Mouse (Mus musculus) urinary bladder, postnatal 25 days (tissue): ENCODE data around the gene Notum.

Experiments used
- DNase-seq: peaks from one replicate; pipeline ENCODE4 v3.0.0; 2022; ENCODE audit warnings: low spot score

Notum gene

GRCm38 (mm10) chr11:120673594-120674122, 12.7 kb upstream of the Notum start:
- DNase-seq: no peak

GRCm38 (mm10) chr11:120672687-120673593, 12.0 kb upstream of the Notum start, which contains the start of gene Aspscr1:
Aspscr1 (plus strand) TSS chr11:120672973.
- peak; percentile 96 for DNase-seq

DNA sequence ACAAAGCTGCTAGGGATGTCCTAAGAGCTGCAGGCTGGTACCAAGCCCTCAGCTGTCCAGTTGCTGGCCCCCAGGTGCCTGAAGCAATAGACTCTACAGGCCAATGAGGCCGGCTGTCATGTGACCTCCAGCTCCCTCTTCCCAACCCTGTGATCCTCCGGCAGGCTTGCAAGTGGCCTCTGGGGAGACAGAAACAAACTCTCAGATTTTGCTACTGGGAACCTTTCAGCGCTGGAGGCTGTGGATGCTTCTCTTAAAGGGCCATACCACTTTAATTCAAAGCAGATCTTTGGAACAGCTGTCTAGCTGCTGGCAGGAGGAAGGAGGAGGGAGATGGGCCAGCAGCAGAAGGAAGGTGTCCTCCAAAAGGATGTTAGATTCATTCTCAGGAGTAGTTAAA, 5.6 kb upstream of the Notum start:
- DNase-seq: no peak

GRCm38 (mm10) chr11:120665406-120665805, 4.4 kb upstream of the Notum start:
- no peak for DNase-seq

DNA sequence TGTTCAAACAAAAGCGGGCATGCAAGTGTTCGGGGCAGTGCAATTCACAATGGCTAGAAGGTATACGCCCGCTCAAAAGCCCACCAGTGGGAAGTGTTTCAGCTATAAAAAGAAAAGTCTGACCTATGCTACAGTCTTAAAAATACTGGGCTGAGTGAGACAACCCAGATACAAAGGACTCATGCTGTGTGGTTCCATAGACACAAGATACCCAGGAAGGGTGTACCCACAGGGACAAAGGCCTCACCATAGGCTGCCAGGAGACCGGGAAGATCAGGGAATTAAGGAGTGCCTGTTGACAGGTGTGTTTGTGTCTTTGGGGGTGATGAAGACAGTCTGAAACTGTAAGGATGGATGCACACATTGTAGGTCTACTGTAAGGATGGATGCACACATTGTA, 2.7 kb upstream of the Notum start:
- DNase-seq: no peak

DNA sequence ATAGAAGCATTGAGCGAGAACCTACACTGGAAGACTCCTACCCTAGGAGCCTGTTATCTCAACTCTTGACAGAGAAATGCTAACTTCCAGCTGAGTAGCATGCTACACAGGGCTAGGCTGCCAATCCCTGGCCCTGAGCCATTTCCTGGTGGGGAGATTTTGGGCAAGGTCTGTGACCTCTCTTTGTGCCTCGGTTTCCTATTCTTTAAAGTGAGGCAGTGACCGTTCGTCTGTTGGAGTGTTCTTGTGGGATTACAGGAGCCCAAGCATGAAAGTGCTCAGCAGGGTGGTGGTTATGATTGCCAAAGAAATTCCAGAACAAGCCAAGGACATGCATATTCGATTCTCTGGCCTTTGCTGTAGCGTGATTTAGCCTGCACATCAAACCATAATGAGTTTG, 1.8 kb upstream of the Notum start:
- DNase-seq: no peak

DNA sequence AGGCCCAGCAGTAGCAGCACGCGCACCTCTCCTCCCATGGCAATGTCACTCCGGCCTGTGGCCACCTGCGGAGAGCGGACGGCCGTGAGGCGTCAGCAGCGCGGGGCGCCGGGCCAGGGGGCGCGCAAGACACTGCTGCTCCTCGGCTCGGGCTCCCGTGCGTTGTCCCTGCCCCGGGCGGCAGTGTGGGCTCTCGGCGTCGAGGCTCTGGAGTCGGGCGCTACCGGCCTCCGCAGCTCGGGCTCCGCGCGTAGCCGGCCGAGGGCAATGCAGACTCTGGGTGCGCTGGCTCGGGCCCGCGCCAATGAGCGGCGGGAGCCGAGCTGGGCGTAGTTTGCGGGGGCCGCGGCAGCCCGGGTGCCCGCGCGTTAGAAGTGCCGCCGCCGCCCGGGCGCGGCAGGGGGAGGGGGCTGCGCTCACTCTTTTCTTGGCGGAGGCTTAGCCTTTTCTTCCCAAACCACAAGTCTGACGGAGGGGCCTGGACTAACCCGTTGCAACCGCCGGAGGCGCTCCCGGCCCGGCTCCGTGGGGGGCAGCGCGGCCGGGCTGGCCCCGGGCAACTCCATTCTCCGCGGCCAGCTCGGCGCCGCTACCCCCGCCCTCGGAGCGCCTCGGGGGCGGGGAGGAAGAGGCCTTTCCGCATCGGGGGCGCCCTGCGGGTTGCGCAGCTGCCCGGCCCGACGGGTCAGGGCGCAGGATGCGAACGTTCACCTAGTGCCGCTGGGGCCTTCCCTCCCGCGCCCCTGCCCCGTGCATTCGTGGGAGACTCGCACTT, 487 bp downstream of the Notum start:
- no peak for DNase-seq

DNA sequence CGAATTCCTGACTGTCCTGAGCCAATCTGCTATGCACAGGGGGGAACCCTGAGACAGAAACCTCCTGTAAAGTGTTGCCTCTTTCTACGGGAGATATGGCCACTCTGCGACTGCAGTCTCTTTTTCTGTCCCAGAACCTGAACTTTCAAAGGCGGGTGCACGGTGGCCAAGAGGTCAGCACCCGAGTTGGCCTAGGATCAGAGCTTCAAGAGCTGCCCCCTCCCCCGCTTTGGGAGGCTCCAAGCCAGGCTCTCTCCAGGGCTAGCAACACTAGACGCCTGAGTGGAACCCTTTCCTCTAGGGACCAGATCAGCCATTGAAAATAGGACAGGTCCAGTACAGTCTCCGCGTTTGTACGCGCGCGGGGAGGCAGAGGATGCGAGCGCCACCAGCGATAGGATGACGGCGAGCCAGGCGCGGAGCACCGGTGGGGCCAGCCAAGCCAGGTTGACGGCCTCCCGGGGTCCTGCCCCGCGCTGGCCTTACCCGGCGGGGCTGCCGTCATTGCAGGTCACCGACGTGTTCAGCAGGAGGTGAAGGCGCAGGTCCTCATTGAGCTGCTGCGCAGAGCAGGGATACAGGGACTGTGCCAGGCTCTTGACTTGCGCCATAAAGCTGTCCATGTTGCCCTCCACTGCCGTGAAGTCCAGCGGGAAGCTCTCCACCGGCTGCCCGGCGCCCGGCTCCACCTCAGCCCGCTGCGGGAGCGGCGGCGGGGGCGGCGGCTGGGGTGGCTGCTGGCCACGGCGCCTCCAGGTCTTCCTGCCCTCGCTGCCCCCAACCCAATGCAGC, 1.3 kb downstream of the Notum start:
- no peak for DNase-seq

DNA sequence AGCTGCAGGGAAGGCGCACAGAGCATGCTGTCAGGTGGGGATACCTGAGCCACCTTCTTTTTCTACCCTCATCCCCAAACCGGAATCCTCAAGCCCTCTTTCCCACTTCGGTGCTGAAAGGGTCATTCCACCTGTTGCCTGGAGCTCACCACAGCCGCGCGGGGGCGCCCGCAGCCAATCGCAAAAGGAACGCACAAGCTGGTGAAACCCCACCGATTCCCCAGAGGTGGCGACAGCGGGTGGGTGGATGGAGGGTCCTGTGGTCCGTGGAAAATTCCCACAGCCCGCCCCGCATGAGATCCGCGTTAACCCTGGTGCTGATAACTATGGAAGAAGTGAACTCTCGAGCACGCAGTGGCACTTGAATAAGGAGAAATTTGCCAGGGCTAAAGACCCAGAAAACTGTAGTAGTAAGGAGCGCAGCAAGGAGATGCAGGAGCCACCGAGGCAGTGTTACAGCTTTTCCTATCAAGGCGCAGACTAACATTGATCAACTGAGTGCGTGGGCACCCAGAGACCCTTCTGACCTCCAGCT, 2.0 kb downstream of the Notum start:
- DNase-seq: peak; percentile 83

- no peak for DNase-seq
These were observed 3.7 kb downstream of the Notum start for GRCm38 (mm10) chr11:120657301-120657700.

GRCm38 (mm10) chr11:120654741-120655140, 6.2 kb downstream of the Notum start:
- DNase-seq: no peak

GRCm38 (mm10) chr11:120651872-120652271, 9.1 kb downstream of the Notum start:
- DNase-seq: no peak

DNA sequence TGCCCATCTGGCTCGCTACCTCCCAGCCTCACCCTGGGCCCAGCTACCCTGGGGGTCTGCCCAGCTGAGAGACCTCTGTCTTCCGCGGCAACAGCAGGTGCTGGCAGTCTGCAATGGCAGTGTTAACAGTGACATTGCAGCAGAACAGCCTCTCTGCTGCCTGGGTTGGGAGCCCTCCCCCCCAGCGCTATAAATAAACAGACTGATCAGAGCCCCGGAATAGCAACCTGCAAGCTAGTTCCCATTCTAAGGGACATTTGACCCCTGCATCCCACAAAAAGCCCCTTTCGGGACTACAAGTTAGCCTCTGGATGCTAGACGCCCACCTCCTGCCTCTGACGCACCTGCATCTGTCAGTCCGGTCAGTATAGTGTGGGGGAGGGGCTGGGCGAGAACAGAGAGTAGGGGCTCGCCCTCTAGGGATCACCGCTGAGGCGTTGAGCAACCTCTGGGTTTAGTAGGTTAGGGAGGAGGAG, 12.9 kb downstream of the Notum start, which contains the start of gene Myadml2:
Myadml2 (minus strand) TSS at position 158 of the 476 bp plus-strand sequence.
- DNase-seq: no peak

GRCm38 (mm10) chr11:120647047-120647830, 13.7 kb downstream of the Notum start:
- no peak for DNase-seq

DNA sequence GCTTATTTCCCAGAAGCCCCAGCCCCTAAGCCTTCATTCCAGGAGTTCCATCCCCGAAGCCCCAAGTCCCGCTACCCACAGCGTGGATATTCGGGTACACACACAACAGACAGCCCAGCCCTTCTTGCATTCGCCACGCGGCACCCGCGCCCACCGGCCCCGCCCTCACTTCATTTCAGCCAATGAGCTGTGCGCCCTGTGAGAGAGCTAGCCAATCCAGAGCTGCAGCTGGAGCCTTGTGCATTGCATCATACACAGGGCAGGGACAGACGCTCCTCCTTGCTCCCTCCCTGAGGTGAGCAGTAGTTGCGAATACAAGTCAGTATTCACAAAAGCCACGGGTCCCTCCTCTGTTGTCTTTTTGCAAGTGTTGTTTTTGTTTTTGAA, 17.4 kb downstream of the Notum start, which contains the start of gene Pycr1:
Pycr1 (minus strand) TSS at position 169 of the 387 bp plus-strand sequence.
- peak; percentile 93 for DNase-seq

DNA sequence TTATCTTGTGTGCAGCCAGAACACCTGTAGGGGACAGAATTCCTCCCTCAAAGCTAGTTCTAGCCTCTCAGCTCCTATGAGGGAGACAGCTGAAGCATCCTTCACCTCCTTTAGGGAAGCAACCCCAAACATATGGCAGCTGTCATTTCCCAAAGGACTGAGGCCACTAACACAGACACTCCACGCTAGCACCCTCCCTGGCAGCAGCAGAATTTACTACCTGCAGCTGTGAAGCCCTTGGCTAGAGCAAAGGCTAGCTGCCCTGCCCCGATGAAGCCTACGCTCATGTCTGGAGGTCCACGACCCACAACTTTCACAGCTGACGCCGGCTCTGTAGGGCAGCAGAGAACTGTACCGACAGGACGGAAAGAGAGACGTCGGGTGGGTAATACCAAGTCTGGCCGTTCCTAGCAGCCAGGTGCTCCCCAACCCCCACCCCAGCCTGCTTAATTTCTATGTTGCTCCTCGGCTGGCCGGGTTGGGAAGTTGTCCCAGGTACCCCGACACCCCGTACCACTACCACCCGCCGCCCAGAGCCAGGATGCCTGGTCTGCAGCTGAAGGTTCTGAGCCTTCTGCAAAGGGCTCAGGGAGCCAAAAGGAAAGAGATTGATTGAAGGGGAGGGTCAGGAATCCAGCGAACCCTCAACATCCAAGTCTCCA, 17.9 kb downstream of the Notum start:
- DNase-seq: no peak

- no peak for DNase-seq
These were observed 19.1 kb downstream of the Notum start for GRCm38 (mm10) chr11:120641869-120642268.

- DNase-seq: no peak
These were observed 19.7 kb downstream of the Notum start for GRCm38 (mm10) chr11:120641255-120641654.

DNA sequence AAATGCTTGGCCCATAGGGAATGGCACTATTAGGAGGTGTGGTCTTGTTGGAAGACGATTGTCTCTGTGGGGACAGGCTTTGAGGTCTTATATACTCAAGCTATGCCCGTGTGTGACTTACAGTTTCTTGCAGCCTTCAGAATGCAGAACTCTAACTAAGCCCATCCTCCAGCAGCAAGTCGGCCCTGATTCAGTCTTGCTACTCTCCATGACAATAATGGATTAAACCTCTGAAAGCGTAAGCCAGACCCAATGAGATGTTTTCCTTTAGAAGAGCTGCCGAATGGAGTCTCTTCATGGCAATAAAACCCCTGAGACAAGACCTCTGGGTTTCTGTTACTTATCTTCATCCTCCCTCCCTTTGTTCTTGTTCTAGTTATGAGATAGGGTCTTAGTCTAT, 26.2 kb downstream of the Notum start:
- DNase-seq: no peak
